Mouse (Mus musculus): ENCODE results near the gene Bpnt1.

The Bpnt1 gene

DNA sequence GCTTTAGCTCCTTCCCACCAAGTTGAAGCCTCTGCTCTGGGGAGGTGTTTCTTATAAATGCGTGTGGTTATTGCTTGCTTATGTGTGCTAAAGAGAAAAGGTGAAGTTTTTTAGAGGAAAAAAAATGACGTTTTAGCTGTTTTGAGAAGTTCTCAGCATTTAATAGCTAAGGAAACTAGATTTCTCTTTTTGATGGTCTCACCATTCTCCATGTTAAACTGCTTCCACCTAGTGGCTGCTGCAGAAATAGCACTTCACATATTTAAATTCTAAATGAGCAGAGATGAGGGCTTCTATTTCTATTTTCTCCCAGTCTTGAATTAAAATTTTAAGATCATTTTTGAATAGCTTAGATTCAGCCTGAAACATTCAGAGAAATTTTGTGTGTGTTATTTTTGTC is 72.1 kb downstream of the Bpnt1 start:
- DNase-seq (ENCODE audit: low read depth, low spot score), result peak; percentile 27

DNA sequence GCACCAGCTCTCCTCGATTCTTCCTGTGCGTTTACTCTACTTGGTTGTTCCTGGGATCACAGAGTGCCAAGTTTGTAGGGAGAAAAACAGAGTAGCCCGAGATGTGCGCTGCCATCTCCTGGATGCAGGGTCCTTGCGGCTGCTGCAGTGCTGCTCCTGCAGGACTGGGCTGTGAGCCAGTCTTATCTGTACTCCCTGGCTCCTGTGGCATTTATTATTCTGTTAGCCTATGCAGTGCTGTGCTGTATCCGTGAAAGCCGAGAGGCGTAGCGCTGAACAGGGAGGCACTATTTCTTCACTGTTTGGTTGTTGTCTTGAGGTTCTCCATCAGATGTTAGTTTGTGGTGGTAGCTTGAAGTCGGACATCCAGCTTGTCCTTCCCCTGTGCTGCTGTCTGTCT is 74.0 kb downstream of the Bpnt1 start:
- no peak for DNase-seq (ENCODE audit: low read depth, low spot score)
